Comparison of ENCODE assay signal across 8 mouse cellular contexts in genomic region chr11:50379023-50379752, GRCm38 (mm10). TPM values are rescaled to one million over a fixed set of nuclear protein-coding genes. Genes with fewer than 3 reads are reported as not detected.
A peak's percentile ranks its signal among the peaks of the same experiment; 100 is the strongest.
DNase-seq lines count a peak whose midpoint lies in the region; ATAC-seq lines count a peak whose summit lies in the region.

No protein-coding gene starts in this region.

- H3K27ac ChIP-seq in kidney, embryonic 16.5 days (ENCODE audit: low read length): no peak overlapping the region
- no peak overlapping the region for H3K27ac ChIP-seq in embryonic facial prominence, embryonic 10.5 days (replicated peaks)
- no peak overlapping the region for H3K27ac ChIP-seq in hindbrain, embryonic 16.5 days (ENCODE audit: low read depth, low read length)
- no peak overlapping the region for H3K27ac ChIP-seq in midbrain, embryonic 16.5 days (ENCODE audit: low read length)

- H3K4me3 ChIP-seq in kidney, embryonic 16.5 days (ENCODE audit: low read length): peak overlapping the region; percentile 99
- H3K4me3 ChIP-seq in embryonic facial prominence, embryonic 10.5 days: peak overlapping the region; percentile 98
- H3K4me3 ChIP-seq in hindbrain, embryonic 16.5 days (ENCODE audit: low read length): peak overlapping the region; percentile 92
- H3K4me3 ChIP-seq in midbrain, embryonic 16.5 days (ENCODE audit: low read depth, low read length): peak overlapping the region; percentile 95

- peak overlapping the region; percentile 100 for H3K9ac ChIP-seq in kidney, embryonic 16.5 days (replicated peaks; ENCODE audit: low read length)
- peak overlapping the region; percentile 99 for H3K9ac ChIP-seq in hindbrain, embryonic 16.5 days (ENCODE audit: low read depth, low read length)
- H3K9ac ChIP-seq in midbrain, embryonic 16.5 days (ENCODE audit: low read depth, low read length): peak overlapping the region; percentile 99; the same call in 1 of the 2 replicates

- no peaks in the 10 kb centered on the region for H3K27me3 ChIP-seq in kidney, embryonic 16.5 days (ENCODE audit: insufficient read depth, low read length)
- peaks cover 6% of the 10 kb centered on the region for H3K27me3 ChIP-seq in embryonic facial prominence, embryonic 10.5 days (replicated peaks; ENCODE audit: low read depth, poor library complexity, severe bottlenecking)
- H3K27me3 ChIP-seq in hindbrain, embryonic 16.5 days (replicated peaks; ENCODE audit: control insufficient read depth, insufficient read depth, low read length): no peaks in the 10 kb centered on the region
- H3K27me3 ChIP-seq in midbrain, embryonic 16.5 days (ENCODE audit: control insufficient read depth, insufficient read depth, low read depth, low read length): no peaks in the 10 kb centered on the region

- DNase-seq in kidney, adult 9 months: no peak
- no peak for DNase-seq in embryonic facial prominence, embryonic 10.5 days (ENCODE audit: low spot score)
- no peak for DNase-seq in yolk sac, embryonic 10.5 days (ENCODE audit: low spot score)
- DNase-seq in cerebellum, postnatal 25 days: no peak
- DNase-seq in layer of hippocampus, postnatal 10 days (ENCODE audit: low spot score in 2 of 2): no peak

- no peaks in the 10 kb centered on the region for H3K9me3 ChIP-seq in kidney, embryonic 16.5 days (ENCODE audit: low read length)
- no peaks in the 10 kb centered on the region for H3K9me3 ChIP-seq in embryonic facial prominence, embryonic 10.5 days
- no peaks in the 10 kb centered on the region for H3K9me3 ChIP-seq in hindbrain, embryonic 16.5 days (ENCODE audit: control insufficient read depth, low read length)
- H3K9me3 ChIP-seq in midbrain, embryonic 16.5 days (replicated peaks; ENCODE audit: control insufficient read depth, low read length, poor library complexity, severe bottlenecking): no peaks in the 10 kb centered on the region

- peaks cover 27% of the 10 kb centered on the region for H3K4me1 ChIP-seq in kidney, embryonic 16.5 days (ENCODE audit: insufficient read depth, low read length)
- peaks cover 32% of the 10 kb centered on the region for H3K4me1 ChIP-seq in embryonic facial prominence, embryonic 10.5 days
- peaks cover 20% of the 10 kb centered on the region for H3K4me1 ChIP-seq in hindbrain, embryonic 16.5 days (ENCODE audit: control insufficient read depth, insufficient read depth, low read depth, low read length)
- peaks cover 22% of the 10 kb centered on the region for H3K4me1 ChIP-seq in midbrain, embryonic 16.5 days (ENCODE audit: control insufficient read depth, insufficient read depth, low read length)

- WGBS in kidney, embryonic 16.5 days: 41% methylated on average over 12 of the region's 12 CpGs
- WGBS in embryonic facial prominence, embryonic 10.5 days: 71% methylated on average over 12 of the region's 12 CpGs
- WGBS in hindbrain, embryonic 16.5 days: 68% methylated on average over 12 of the region's 12 CpGs
- 69% methylated on average over 12 of the region's 12 CpGs for WGBS in midbrain, embryonic 16.5 days

- H3K36me3 ChIP-seq in kidney, embryonic 16.5 days (ENCODE audit: insufficient read depth, low read length): peaks cover 25% of the 10 kb centered on the region
- H3K36me3 ChIP-seq in embryonic facial prominence, embryonic 10.5 days (replicated peaks): peaks cover 58% of the 10 kb centered on the region
- peaks cover 11% of the 10 kb centered on the region for H3K36me3 ChIP-seq in hindbrain, embryonic 16.5 days (ENCODE audit: control insufficient read depth, insufficient read depth, low read length)
- peaks cover 10% of the 10 kb centered on the region; the same call in 1 of the 2 replicates for H3K36me3 ChIP-seq in midbrain, embryonic 16.5 days (ENCODE audit: control insufficient read depth, insufficient read depth, low read length)

- peak overlapping the region; percentile 68 for H3K4me2 ChIP-seq in kidney, embryonic 16.5 days (replicated peaks; ENCODE audit: low read depth, low read length)
- H3K4me2 ChIP-seq in hindbrain, embryonic 16.5 days (ENCODE audit: low read length): peak overlapping the region; percentile 91
- H3K4me2 ChIP-seq in midbrain, embryonic 16.5 days (ENCODE audit: low read length): peak overlapping the region; percentile 91

- ATAC-seq in kidney, embryonic 16.5 days (ENCODE audit: low FRiP score, low TSS enrichment): no peak
- ATAC-seq in hindbrain, embryonic 16.5 days: no peak
- ATAC-seq in midbrain, embryonic 16.5 days: no peak

RNA-seq across cellular contexts. Expression of gene Hnrnph1, which starts 2.4 kb away (rescaled TPM):
- 500 and 509 TPM in 2 replicates for polyA plus RNA-seq in kidney, embryonic 16.5 days (2015; fragmentation: Nextera tagmentation; extraction: Ambion mirVana)
- polyA plus RNA-seq in embryonic facial prominence, embryonic 10.5 days (2016; fragmentation: Nextera tagmentation; extraction: Ambion mirVana): 611 and 614 TPM in 2 replicates
- 384 and 414 TPM in 2 replicates for polyA plus RNA-seq in hindbrain, embryonic 16.5 days (2015; fragmentation: Nextera tagmentation; extraction: Ambion mirVana)
- polyA plus RNA-seq in midbrain, embryonic 16.5 days (2015; fragmentation: Nextera tagmentation; extraction: Ambion mirVana): 456 and 531 TPM in 2 replicates
- total RNA-seq in layer of hippocampus, postnatal 10 days (2021): 100 to 1,000 TPM; 321 to 338 TPM

RNA-seq across cellular contexts. Expression of gene Cby3, which starts 24.9 kb away (rescaled TPM):
- 0.55 and 0.71 TPM in 2 replicates for polyA plus RNA-seq in kidney, embryonic 16.5 days (2015; fragmentation: Nextera tagmentation; extraction: Ambion mirVana)
- 0.52 TPM in 1 of 2 replicates, not detected in the other for polyA plus RNA-seq in embryonic facial prominence, embryonic 10.5 days (2016; fragmentation: Nextera tagmentation; extraction: Ambion mirVana)
- polyA plus RNA-seq in hindbrain, embryonic 16.5 days (2015; fragmentation: Nextera tagmentation; extraction: Ambion mirVana): 0.86 and 2.6 TPM in 2 replicates
- 1.3 and 1.7 TPM in 2 replicates for polyA plus RNA-seq in midbrain, embryonic 16.5 days (2015; fragmentation: Nextera tagmentation; extraction: Ambion mirVana)
- total RNA-seq in layer of hippocampus, postnatal 10 days (2021): not detected

RNA-seq across cellular contexts. Expression of gene Rufy1, which starts 51.7 kb away (rescaled TPM):
- 27.4 and 27.5 TPM in 2 replicates for polyA plus RNA-seq in kidney, embryonic 16.5 days (2015; fragmentation: Nextera tagmentation; extraction: Ambion mirVana)
- 21.8 and 27.0 TPM in 2 replicates for polyA plus RNA-seq in embryonic facial prominence, embryonic 10.5 days (2016; fragmentation: Nextera tagmentation; extraction: Ambion mirVana)
- 23.5 and 25.1 TPM in 2 replicates for polyA plus RNA-seq in hindbrain, embryonic 16.5 days (2015; fragmentation: Nextera tagmentation; extraction: Ambion mirVana)
- polyA plus RNA-seq in midbrain, embryonic 16.5 days (2015; fragmentation: Nextera tagmentation; extraction: Ambion mirVana): 30.6 and 31.5 TPM in 2 replicates
- 10 to 100 TPM; 21.8 to 23.6 TPM for total RNA-seq in layer of hippocampus, postnatal 10 days (2021)

RNA-seq across cellular contexts. Expression of gene Canx, which starts 53.7 kb away (rescaled TPM):
- polyA plus RNA-seq in kidney, embryonic 16.5 days (2015; fragmentation: Nextera tagmentation; extraction: Ambion mirVana): 393 and 397 TPM in 2 replicates
- 318 and 328 TPM in 2 replicates for polyA plus RNA-seq in embryonic facial prominence, embryonic 10.5 days (2016; fragmentation: Nextera tagmentation; extraction: Ambion mirVana)
- 303 and 304 TPM in 2 replicates for polyA plus RNA-seq in hindbrain, embryonic 16.5 days (2015; fragmentation: Nextera tagmentation; extraction: Ambion mirVana)
- polyA plus RNA-seq in midbrain, embryonic 16.5 days (2015; fragmentation: Nextera tagmentation; extraction: Ambion mirVana): 294 and 304 TPM in 2 replicates
- 100 to 1,000 TPM; 413 to 414 TPM for total RNA-seq in layer of hippocampus, postnatal 10 days (2021)
